Mouse (Mus musculus) liver, adult 2 months (tissue): ENCODE data around the gene Ckap5.

Experiments
- CTCF ChIP-seq: fragments of 200-500 bp; IDR thresholded peaks from 2 replicates; pipeline ENCODE4 v1.5.1; 2011; ENCODE audit warnings: low read depth, low read length, control low read depth
- POLR2A ChIP-seq: fragments of 200-500 bp; IDR thresholded peaks from 2 replicates; pipeline ENCODE4 v1.6.1; 2011; ENCODE audit warnings: low read length, control low read depth; ENCODE audit not compliant: insufficient read depth; ENCODE audit errors: extremely low read depth

GRCm38 (mm10) chr2:91580894-91581293, 54.3 kb downstream of the Ckap5 start:
- no peak for TF ChIP-seq POLR2A
- TF ChIP-seq CTCF, result no peak
